Mouse (Mus musculus) thymus, postnatal 4 days (tissue): ENCODE data around the gene Dnm3.

Experiments used
- DNase-seq: peaks from one replicate; pipeline ENCODE4 v3.0.0; 2021

Gene Dnm3

DNA sequence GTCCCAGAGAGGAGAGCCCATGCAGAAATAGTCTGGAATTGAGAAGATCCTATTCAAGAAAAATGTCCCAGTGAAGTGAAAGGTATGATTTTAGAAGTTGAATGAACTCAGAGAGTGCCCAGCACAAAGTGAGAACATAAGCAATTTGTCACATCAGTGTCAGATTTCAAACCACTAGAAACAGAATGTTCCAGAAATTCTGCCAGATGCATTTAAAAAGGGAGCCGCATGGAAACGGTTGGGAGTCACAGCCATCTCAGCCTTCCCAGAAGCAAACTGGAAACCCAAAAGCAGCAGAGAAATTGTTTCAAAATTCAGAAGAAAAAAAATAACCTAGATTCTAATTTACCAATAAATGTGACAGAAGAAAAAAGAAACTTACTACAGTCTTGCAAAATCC, 154.7 kb downstream of the Dnm3 start:
- no peak for DNase-seq

DNA sequence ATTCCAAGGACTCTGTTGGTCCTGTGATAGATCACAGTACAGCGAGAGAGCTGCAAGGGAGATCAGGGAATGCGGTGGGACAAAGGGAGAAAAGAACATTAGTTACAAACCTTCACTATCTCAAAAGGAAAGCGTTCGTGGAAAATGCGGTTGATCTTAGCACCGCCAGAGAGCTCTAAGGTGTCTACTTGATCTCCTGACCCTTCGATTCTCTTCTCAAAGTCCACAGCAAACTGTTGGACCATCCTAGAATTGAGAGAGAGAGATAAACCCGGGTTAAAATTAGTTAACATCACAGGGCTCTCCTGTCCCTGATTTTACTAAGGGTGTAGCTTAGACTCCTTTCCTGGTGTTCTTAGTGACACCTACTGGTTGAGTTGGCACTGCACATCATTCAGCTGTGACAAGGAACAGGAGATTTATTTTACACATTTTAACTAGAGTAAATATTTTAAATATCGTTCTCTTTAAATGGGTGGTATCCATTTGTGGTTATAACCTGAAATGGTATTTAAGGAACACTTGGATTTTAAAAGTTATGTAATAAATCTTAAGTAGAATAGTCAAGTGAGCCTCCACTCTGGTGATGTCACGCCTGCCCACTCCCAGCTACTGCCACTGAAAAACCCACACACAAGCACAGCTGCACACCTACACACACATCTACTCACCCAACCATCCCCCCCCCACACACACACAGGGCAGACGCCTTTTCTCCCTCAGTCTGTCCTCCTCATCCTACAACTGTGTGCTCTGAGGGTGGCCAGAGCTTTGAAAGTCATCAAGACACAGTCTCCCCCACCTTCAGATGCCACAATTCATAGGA, 164.2 kb downstream of the Dnm3 start:
- DNase-seq = peak; percentile 37

DNA sequence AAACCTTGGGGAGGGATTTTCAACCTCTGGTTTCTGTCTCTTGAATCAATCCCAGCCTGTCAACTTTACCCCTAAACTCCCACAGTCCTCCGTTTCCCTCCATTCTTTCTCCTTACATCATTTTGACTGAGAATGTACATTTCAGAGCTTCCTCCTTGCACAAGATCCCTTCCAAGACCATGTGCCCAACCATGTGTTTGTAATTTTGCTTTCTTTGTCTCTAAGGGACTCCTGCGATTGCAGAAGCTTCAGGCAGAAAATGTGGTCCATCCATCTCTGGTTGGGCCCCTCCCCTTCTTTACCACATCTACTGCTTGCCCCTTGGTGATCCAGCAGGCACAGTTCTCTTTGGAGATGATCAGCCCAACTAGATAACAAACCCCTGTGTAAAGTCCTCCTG, 165.2 kb downstream of the Dnm3 start:
- DNase-seq = no peak

DNA sequence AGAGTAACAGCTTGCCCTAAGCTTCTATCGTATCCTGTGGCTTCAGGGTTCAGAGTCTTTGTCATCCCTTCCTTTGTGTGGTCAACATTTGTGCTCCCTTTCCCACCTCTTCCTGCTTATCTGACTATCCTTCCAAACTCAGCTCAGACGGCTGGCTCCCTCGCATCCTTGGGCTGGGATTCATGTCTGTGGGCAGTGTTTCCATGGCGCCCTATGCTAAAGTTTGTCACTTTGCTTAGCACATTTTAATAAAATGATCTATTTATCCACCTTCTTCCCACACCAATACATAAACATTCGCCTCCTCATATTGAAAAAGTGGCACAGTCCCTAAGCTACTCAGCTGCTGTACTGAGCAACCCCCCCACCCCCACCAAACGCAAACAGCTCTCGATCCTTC, 165.7 kb downstream of the Dnm3 start:
- no peak for DNase-seq

DNA sequence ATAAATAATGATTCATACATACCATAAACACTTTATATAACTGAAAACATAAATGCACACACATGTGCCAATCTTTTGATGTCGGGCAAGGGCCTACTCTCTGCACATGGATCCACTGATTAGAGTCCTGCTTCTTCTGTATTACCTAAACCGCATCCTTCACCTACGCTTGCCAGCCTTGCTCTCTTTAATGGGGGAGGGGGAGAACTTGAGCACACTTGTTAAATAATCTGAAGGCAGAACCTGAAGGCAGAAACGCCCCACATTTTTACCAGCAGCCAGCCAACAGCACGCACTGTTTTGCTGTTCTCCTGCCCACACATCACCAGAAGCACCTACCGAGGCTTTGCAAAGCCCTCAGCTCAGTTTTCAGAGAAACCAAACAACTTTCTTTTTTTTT, 172.6 kb downstream of the Dnm3 start:
- no peak for DNase-seq

DNA sequence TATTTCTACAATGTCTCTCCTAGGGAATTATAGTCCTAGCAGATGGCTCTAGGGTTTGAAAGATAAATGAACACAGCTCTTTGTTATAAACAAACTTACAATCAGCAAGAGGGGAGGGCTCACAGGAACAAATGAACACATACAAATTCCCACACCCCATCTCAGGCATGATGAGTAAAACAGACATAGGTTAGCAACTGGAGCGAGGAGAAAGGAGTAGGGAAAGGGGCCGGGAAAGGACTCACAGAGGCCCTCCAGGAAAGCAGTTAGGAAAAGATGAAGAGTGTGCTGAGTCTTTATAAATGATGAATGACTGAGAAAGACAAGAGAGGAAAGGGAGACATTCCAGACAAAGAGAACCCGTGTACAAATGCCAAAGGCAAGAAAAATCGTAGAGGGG, 175.4 kb downstream of the Dnm3 start:
- no peak for DNase-seq

DNA sequence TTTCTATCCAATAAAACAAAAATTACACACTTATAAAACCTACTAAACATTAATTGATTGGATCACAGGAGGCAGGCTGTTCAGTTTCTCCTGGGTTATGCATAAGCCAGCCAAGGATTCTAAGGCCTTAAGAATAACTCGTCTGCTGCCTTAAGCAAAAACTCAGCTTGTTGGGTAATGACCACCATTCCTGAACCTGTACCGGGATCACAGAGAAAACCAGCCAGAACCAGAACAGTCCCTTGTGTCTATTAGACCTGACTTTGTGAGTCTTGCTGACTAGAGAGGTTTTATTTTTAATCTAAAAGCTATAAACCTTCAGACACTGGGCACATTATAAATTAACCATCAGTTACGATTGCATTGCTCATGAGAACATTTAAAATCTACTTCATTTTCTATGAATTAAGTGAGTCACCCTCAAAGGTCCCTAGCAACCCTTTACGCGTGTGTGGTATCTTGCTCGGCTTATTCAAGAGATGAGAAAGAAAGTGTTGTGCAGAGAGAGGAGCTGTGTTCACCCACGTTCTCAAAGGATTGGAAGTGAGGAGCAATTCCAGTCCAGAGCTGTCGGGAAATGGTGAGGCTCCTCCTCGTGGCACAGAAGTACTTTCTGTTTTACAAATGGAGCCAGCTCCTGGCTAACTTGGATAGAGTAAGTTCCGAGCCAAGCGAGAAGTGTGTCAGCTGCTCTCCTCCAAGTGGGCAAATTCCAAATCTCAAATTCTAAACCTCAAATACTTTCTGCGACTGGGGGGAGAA, 178.1 kb downstream of the Dnm3 start:
- DNase-seq = no peak

DNA sequence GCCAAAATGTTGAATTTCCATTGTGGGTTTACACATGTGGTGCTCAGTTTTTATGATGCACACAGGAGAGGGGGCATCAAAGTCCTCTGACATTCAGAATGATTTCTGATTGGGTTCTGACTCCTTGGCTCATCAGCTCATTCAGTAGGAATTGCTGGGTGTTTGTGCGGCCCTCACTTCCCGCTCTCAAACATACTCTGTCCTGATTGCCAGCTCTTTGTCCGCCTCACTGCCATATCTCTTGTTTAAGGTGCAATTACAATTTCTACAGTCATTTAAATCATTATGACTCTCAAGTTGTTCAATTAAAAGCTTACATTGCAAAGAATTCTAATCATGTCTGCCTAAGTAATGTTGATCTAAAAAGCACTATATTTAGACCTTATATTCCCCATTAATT, 179.3 kb downstream of the Dnm3 start:
- no peak for DNase-seq

DNA sequence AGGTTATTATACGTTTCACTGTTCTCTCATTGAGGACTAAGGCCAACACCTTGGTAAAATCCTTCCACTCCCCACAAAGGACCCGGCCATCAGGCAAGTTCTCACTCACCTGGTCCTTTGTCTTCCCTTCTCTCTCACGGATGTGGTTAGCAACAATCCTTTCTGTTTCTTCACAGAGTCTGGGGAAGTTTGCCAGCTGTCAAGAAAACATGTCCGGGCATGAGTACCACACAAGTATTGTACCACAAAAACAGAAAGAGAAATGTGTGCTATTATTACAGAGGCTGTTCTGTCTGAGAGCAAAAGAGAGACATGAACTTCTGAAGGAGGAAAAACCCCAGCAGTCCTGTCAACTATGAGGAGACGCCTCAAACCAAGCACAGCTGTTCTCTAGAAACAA, 182.4 kb downstream of the Dnm3 start:
- DNase-seq = peak; percentile 24

DNA sequence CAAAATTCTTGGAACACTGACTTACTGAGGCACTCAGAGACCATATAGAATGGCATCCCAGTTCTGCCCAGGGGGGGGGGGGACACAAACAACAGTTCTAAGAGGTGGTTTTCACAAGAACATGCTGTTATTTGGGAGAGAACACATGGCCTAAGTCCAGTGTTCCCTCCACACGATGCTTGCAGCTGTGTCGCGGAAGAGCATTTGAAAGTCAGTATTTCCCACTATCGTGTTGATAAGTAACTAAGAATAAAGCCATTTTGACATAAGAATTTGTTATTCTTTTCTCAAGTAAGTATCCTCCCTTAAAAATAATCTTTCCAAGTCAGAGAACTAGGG, 183.3 kb downstream of the Dnm3 start:
- no peak for DNase-seq

DNA sequence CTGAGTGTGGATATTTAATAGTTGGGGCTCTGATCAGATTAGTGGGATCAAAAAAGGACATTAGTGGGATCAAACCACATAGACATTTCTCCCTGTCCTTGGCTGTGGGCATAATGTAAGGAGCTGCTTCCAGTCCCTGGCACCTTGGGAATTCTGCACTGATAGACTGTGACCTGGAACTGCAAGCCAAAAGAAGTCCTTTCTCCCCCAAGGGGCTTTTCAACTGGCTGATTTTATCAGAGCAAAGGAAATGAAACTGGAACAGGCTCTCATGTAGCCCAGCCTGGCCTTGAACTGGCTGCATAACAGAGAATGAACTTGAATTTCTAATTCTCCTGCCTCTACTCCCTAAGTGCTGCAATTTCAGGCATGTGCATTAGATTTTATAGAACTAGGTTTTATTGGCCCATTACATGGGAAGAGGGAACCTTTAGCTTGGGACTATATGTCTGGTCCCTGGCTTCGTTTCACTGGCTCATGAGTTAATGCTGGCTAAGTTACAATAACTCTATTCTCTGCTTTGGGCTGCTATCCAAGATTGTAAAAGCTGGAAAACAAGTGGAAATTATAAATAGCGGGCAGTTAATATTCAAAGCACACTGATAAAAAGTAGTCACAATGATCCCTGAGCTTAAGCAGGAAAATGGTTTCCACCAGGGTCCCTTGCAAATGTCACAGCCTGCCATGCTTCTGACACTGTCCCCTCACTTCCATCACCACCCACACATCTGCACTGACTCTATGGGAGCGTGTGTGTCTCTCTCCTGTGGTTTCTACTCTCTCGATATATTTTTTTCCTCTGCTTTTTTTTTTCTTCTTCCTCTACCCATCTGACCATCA, 183.9 kb downstream of the Dnm3 start:
- DNase-seq = no peak

DNA sequence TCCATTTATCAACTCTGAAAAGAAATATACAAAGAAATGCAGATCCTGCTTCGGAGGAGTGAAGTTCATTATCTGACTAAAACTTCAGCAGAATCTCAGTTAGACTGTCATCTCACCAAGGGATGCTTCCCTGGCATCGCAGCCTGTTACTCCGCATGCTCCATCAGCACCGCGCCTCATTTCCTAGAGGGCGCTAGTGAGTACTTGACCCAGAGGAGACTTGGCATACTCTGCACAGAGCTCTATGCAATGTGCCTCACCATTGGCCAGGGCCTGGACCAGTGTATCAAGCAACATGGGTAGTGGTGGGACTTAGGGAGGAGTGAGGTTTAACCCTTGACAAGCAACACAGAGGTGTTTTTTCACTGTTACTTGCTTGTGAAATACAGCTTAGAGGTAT, 190.9 kb downstream of the Dnm3 start:
- peak; percentile 52 for DNase-seq

DNA sequence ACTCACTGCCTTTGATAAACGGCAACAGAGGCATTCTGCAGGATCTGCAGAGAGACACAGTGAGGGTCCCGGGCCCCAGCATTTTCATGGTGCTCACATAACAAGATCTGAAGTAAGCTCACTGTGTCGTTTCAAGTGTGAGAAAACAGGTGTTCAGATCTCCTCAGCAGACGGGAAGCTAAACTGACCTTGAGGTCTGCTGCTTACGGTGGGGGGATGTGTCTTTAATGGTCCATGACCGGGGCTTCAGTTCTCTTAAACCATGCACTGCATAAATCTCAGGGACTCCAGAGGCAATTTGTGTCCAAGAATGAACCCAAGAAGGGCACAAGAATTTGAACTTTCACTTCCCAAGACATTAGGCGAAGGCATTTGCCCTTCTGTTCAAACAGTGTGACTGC, 195.9 kb downstream of the Dnm3 start:
- peak; percentile 48 for DNase-seq

DNA sequence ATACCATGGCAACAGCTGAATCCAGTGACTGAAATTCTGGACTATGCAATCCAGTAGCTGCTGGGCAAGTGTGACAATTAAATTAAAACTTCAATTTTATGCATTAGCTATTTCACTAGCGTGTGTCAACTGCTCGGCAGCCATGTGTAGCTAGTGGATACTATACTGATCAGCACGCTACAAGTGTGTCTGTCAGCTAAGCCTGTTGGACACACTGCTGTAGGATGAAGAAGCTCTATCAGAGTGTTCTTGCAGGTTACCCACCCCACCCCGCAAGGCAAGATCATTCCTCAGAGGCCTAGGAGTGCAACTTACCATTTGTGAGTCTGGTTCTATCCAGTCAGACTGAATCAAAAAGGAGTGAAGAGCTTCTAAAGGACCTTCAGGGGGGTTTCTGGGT, 197.8 kb downstream of the Dnm3 start:
- DNase-seq = no peak

DNA sequence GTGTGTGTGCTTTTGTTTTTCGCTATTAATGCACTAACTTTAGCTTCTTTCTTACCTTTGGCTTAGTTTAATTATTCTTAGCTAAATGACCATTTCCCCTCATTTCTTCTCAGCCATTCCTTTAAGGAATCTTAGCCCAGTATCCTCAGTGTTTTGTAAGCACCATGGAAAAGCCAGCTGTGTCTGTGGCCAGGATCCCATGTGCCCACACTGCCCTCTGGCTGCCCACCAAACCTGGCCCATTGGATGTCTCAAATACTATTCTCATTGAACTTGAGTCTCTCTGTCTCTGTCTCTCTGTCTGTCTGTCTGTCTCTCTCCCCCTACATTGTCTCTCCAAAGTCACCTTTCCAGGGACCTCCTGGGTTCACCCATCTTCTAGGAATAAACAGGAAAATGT, 201.8 kb downstream of the Dnm3 start:
- DNase-seq = no peak

DNA sequence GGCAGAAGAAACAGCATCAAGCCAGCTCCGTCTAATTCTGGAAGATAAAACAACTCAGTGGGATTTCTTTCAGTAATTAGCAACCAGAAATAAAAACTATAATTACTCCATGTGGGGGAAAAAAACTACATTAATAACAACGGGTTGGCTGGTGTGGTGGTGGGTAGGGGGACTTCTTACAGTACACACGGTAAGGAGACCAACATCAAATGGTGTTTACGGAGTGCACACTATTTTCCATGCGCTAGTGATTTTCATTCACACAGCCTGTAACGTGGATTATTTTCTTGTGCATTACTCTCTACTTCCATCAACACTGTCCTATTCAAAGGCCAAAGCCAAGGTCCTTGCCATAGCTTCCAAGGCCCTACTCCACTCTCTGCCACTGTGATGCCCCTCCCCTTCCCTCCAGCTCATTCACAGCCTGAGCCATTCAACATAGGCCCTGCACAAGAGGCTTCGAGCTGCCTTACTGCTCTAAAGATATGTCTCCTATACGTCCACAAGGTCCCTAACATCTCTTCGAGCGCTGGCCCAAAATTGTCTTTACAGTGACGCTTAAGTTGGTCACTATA, 203.1 kb downstream of the Dnm3 start:
- no peak for DNase-seq

DNA sequence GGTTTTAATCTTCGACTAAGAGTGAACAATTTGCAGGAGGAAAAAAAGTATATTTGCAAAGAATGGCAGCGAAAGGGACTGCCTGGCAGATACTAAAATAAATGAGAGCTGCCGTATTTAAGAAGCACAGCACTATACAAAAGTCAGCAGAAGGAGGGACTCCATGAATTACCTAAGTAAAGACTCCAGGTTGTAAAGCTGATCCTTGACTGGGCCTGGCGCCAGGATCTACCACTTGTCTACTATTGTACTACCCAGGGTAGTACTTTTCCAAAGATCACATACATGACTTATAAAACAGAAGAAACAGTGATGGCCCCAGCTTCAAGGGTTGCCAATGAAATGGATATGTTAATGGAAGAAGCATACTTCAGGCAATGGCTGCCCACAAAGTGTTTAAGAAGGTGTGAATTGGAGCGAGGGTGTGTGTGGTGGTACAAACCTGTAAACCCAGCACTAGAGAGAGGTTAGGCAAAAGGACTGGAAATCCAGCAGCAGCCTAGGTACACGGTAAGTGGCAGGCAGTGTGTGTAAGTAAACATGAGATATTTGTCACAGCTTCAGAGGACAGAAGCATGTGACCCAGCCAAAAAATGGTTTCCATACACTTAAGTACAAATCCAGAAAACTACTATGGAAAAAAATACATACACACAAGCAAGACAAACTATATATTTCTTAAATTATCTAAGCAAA, 220.8 kb downstream of the Dnm3 start:
- no peak for DNase-seq

DNA sequence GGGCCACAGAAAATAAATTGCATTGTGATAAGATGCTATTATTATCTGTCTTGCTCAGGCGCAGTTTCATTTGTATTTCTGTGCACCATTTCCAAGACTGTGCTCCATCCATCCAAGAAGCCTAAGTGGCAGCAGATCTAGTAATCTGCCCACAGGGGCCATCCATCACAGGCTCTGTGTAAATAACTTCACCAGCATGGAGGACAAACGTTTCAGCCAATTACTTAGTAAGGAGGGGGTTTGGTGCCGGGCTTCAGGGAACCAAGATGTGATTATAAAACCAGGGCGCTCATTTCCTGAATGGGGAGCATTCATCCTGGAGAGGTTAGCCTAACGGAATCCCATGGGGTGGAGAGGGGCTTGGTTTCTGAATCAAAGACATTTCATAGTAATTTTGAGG, 222.9 kb downstream of the Dnm3 start:
- no peak for DNase-seq

DNA sequence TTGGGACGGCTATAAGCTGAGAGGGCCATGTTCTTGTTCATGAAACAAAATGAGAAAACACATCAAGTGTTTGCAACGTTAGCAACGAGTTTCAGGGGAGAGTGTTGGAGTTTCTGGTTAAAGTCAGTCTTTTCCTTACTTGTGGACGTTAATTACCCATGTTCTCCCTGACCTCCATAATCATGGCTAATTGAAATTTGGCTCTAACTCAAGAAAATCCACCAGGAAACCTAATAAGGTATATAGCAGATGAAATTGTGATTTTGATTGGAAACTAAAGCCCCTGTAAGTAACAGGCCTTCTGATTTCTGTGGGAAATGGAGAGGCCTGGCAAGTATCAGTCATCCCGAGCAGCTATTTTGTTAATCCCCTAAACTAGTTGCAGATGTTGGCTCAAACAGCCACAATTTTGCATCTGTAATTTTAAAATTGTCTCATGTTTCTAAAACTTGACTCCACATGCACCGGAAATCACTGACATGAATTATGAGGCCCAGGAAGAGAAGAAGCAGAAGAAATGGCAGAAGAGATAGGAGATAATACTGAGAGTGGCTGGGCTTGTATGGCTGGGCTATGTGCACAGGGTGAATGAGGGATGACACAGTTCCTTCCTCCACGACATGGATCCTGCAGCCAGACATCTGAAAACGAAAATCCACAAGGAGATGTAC, 223.7 kb downstream of the Dnm3 start:
- DNase-seq = no peak

DNA sequence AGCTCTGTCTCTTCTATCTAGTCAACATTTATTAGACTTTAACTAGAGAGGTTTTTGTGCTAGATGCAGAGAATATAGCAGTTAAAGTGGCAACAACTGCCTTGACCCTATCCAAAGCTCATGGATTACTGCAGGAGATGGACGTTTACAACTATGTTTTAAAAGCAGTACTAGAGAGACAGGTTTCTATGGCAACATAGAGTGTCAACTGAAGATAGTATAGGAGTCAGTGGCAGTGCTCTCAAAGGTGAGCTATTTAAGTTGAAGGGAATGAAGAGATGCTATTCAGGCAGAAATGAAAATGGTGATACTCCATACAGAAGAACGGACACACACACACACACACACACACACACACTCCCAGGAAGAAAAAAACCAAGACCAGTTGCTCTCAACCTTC, 225.0 kb downstream of the Dnm3 start:
- no peak for DNase-seq

DNA sequence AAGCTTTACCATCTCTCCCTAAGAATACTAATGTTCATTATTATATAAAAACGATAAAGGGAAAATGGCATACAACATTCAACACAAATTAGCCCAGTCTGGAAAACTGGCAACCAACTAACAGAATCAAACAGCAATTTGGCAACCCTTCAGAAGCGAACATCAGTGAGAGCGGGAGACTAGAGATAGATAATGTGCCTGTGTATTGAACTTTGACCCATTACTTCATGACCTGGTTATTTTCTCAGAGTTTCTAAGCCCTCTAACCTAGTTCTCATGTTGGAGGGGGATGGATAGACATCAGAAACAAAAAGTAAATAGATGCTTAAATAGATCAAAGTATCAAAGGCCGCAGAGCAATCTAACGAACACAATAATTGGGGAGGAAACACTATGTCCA, 230.6 kb downstream of the Dnm3 start:
- DNase-seq = no peak

DNA sequence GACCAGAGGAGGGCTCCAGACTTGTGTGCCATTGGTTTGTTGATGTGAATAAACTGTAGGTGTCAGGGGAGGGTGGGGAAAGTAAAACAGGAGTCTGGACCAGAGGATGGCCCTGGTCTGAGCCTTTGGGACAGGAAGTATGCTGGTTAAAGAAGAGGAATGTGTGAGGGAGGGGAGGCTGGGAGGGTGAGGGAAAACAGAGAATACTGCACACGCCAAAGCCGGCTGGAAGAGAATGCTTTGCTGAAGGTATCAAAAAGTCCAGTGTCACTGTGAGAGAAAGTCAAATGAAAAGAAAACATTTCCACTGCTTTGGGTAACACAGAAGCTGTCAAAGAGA, 234.2 kb downstream of the Dnm3 start:
- no peak for DNase-seq
